Mouse (Mus musculus) myocyte (in vitro differentiated cells): Measurements from ENCODE around the gene Veph1. TPM values are rescaled to one million over a fixed set of nuclear protein-coding genes. Genes with fewer than 3 reads are reported as not detected.

Experiments used
- H3K27me3 ChIP-seq: one replicate; pipeline ENCODE4 v1.6.1; 2011; ENCODE audit not compliant: control insufficient read depth, insufficient read depth, insufficient read length
- H3K36me3 ChIP-seq: one replicate; pipeline ENCODE4 v1.6.1; 2011; ENCODE audit not compliant: control insufficient read depth, insufficient read depth
- H3K4me2 ChIP-seq: one replicate; pipeline ENCODE4 v1.6.1; 2011; ENCODE audit warnings: low read depth, control low read depth
- H3K4me3 ChIP-seq: one replicate; pipeline ENCODE4 v1.5.1; 2011; ENCODE audit warnings: mild to moderate bottlenecking, control low read depth, moderate library complexity
- H3K79me2 ChIP-seq: one replicate; pipeline ENCODE4 v1.6.1; 2011; ENCODE audit not compliant: control insufficient read depth, insufficient read depth
- H3ac ChIP-seq: one replicate; pipeline ENCODE4 v1.6.1; 2011; ENCODE audit not compliant: control insufficient read depth, insufficient read length
- CEBPB ChIP-seq: IDR thresholded peaks from 2 replicates; pipeline ENCODE4 v1.6.1; 2011; ENCODE audit warnings: mild to moderate bottlenecking, moderate library complexity; ENCODE audit not compliant: poor library complexity, insufficient read depth, severe bottlenecking
- E2F4 ChIP-seq: IDR thresholded peaks from one replicate; pipeline ENCODE4 v1.6.1; 2011; ENCODE audit warnings: mild to moderate bottlenecking, control low read depth, moderate library complexity; ENCODE audit not compliant: insufficient read depth
- MAX ChIP-seq: IDR thresholded peaks from one replicate; pipeline ENCODE4 v1.6.1; 2011; ENCODE audit warnings: low read depth, mild to moderate bottlenecking, control low read depth
- MYOD1 ChIP-seq, 3 experiments: IDR thresholded peaks; one replicate each; pipeline ENCODE4 v1.6.1; 2011; ENCODE audit warnings: control low read depth in 2 of 3, low read depth in 2 of 3, mild to moderate bottlenecking in 2 of 3, moderate library complexity in 1 of 3; ENCODE audit not compliant: insufficient read length in 2 of 3, control insufficient read depth in 1 of 3
- MYOG ChIP-seq, 3 experiments: IDR thresholded peaks; one replicate each; pipeline ENCODE4 v1.6.1; 2011; ENCODE audit warnings: control low read depth in 2 of 3, low read depth in 2 of 3, mild to moderate bottlenecking in 2 of 3; ENCODE audit not compliant: insufficient read length in 2 of 3, control insufficient read depth in 1 of 3, insufficient read depth in 1 of 3
- POLR2A ChIP-seq: IDR thresholded peaks from one replicate; pipeline ENCODE4 v1.6.1; 2011; ENCODE audit warnings: low read depth, mild to moderate bottlenecking, control low read depth, moderate library complexity; ENCODE audit not compliant: insufficient read length
- POLR2AphosphoS2 ChIP-seq: IDR thresholded peaks from one replicate; pipeline ENCODE4 v1.6.1; 2011; ENCODE audit warnings: low read depth, control low read depth; ENCODE audit not compliant: insufficient read length
- REST ChIP-seq: IDR thresholded peaks from one replicate; pipeline ENCODE4 v1.6.1; 2011; ENCODE audit warnings: mild to moderate bottlenecking, control low read depth, moderate library complexity; ENCODE audit not compliant: insufficient read depth, insufficient read length
- SRF ChIP-seq: IDR thresholded peaks from one replicate; pipeline ENCODE4 v1.6.1; 2011; ENCODE audit warnings: low read depth; ENCODE audit not compliant: control insufficient read depth, insufficient read length
- TCF12 ChIP-seq: IDR thresholded peaks from one replicate; pipeline ENCODE4 v1.6.1; 2011; ENCODE audit warnings: mild to moderate bottlenecking, control low read depth; ENCODE audit not compliant: poor library complexity, insufficient read depth, severe bottlenecking
- TCF3 ChIP-seq: IDR thresholded peaks from one replicate; pipeline ENCODE4 v1.6.1; 2011; ENCODE audit warnings: low read depth, control low read depth; ENCODE audit not compliant: insufficient read length
- USF1 ChIP-seq: IDR thresholded peaks from one replicate; pipeline ENCODE4 v1.6.1; 2011; ENCODE audit warnings: low read depth, mild to moderate bottlenecking, control low read depth, moderate library complexity
- polyA plus RNA-seq: library from polyadenylated mRNA; unstranded; fragments of >200 nt; fragmentation: generic; extraction: Trizol; gene quantifications from one replicate; pipeline ENCODE4 v1.2.1, GENCODE M21; 2012; ENCODE audit warnings: missing spikeins

The Veph1 gene
- polyA plus RNA-seq, 1 experiment, result not detected

DNA sequence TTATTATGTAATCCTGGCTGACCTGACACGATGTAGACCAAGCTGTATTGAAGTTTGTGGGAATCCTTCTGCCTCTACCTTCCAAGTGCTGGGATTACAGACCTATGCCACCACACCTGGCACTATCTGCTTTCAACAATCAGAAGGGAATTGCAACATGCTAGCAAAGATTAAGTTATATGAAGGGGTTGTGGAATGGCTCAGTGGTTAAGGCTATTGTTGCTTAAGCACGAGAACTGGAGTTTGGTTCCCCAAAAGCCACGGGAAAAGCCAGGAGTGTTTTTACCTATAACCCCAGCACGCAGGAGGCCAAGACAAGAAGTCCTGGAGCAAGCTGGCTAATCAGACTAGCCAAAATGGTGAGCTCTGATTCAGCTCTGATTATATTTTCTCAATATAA is 291.6 kb downstream of the Veph1 start:
- H3K4me2 ChIP-seq, result no peak overlapping the region
- TF ChIP-seq TCF12 (no peak), SRF (no peak), MYOG (IDR thresholded peaks at IDR 0.05; ENCODE audit: control insufficient read depth in 1 of 3, insufficient read depth in 1 of 3, insufficient read length in 2 of 3, low read depth in 2 of 3) (no peak), MYOD1 (IDR thresholded peaks at IDR 0.05; ENCODE audit: control insufficient read depth in 1 of 3, insufficient read length in 2 of 3, low read depth in 2 of 3) (no peak), USF1 (no peak), E2F4 (no peak), CEBPB (no peak), REST (no peak), POLR2A (no peak), MAX (no peak), POLR2AphosphoS2 (no peak), TCF3 (no peak)

DNA sequence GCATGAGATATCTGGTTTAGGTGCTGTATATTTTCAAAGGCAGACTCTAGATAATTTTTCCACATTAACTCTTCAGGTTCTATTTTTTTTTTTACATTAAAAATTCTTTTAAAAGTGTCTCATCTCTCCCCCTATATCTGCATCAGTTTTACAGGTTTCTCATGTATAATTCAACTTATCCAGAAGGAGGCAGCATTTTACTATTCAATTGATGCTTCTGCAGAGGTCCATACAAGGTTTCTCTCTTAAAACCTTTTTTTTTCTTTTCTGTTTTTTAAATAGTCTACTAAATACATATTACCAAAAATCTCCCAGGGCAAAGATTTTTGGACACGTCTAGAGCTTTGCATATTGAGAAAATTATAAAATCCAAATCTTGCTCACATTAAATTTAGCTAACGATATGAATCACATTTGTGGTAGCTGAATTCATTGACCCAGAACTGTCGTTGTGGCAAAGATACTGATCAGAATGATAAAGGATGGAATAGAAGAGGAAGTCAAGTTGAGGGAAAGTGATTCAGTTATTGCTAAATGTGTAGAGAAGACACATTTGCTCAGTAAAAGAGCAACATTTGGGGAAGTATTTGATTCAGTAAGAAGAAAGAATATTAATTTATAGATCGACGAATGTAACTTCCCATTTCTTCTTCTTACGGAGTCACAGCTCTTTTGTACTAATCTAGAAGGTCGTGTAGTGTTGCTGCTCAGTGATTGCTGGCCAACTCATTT is 292.3 kb downstream of the Veph1 start:
- no peaks in the 10 kb centered on the region for H3K36me3 ChIP-seq
- no peaks in the 10 kb centered on the region for H3K79me2 ChIP-seq
- H3K27me3 ChIP-seq, result no peaks in the 10 kb centered on the region
- no peak overlapping the region for H3ac ChIP-seq
- TF ChIP-seq CEBPB (no peak), TCF12 (no peak), USF1 (no peak), E2F4 (no peak), TCF3 (no peak), MAX (no peak), MYOD1 (IDR thresholded peaks at IDR 0.05; ENCODE audit: control insufficient read depth in 1 of 3, insufficient read length in 2 of 3, low read depth in 2 of 3) (no peak), MYOG (IDR thresholded peaks at IDR 0.05; ENCODE audit: control insufficient read depth in 1 of 3, insufficient read depth in 1 of 3, insufficient read length in 2 of 3, low read depth in 2 of 3) (no peak), SRF (no peak), POLR2AphosphoS2 (no peak), POLR2A (no peak), REST (no peak)
- H3K4me3 ChIP-seq, result no peak overlapping the region
- no peak overlapping the region for H3K4me2 ChIP-seq

More for the DNA sequence above, 291.6 kb downstream of the Veph1 start:
- H3K4me3 ChIP-seq, result no peak overlapping the region
- H3K79me2 ChIP-seq, result no peaks in the 10 kb centered on the region
- no peaks in the 10 kb centered on the region for H3K27me3 ChIP-seq
- no peaks in the 10 kb centered on the region for H3K36me3 ChIP-seq
- no peak overlapping the region for H3ac ChIP-seq

Other genes with a start within 250 kb of the Veph1 start
- 0.88 TPM for gene Ptx3, start 76.9 kb downstream of the Veph1 start, polyA plus RNA-seq